Mouse (Mus musculus) left cerebral cortex, postnatal 10 days (tissue): ENCODE results near the gene Dio1. TPM values are rescaled to one million over a fixed set of nuclear protein-coding genes. Genes with fewer than 3 reads are reported as not detected.

ENCODE experiments used
- DNase-seq, 2 experiments: peaks; one replicate each; pipeline ENCODE4 v3.0.0; 2021 to 2022; ENCODE audit warnings: low spot score in 2 of 2, mixed read lengths in 1 of 2; ENCODE audit errors: extremely low spot score in 1 of 2
- intact Hi-C: fragments of 180-260 bp; cut with DNase I; formaldehyde crosslinking; loops from one replicate; pipeline ENCODE4 v1.15.1; 2025
- total RNA-seq, 2 experiments: library from RNA; stranded (reverse); gene quantifications; 2 replicates each; pipeline ENCODE4 v1.2.3; 2021

Gene Dio1
- total RNA-seq, 2 experiments from 2014 or later = not detected

DNA sequence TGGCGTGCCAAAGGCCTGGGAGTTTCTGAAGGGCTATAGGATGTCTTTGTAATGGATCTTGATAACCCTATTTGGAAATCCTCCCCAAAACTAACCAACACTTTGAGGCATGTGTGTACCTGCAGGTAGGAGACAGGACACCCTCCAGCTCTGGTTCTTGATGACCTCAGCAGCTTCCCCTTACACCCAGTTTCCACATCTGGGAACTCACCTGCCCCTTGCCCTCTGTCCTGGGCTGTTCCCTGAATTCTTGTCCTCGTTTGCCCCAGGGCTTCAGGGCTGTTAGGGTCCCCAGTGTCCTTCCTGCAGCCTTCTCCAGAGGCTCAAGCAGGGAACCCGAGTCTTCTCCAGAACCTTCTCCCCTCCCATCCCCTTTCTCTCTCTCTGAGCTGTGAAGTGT, 3.4 kb downstream of the Dio1 start:
- intact Hi-C loops = no loop called here
- no peak for DNase-seq

- intact Hi-C loops = no loop called here
- DNase-seq = no peak
Measured at GRCm38 (mm10) chr4:107302832-107303231, 4.1 kb downstream of the Dio1 start.

- no peak for DNase-seq
- intact Hi-C loops = no loop called here
Measured at GRCm38 (mm10) chr4:107302221-107302620, 4.7 kb downstream of the Dio1 start.

DNA sequence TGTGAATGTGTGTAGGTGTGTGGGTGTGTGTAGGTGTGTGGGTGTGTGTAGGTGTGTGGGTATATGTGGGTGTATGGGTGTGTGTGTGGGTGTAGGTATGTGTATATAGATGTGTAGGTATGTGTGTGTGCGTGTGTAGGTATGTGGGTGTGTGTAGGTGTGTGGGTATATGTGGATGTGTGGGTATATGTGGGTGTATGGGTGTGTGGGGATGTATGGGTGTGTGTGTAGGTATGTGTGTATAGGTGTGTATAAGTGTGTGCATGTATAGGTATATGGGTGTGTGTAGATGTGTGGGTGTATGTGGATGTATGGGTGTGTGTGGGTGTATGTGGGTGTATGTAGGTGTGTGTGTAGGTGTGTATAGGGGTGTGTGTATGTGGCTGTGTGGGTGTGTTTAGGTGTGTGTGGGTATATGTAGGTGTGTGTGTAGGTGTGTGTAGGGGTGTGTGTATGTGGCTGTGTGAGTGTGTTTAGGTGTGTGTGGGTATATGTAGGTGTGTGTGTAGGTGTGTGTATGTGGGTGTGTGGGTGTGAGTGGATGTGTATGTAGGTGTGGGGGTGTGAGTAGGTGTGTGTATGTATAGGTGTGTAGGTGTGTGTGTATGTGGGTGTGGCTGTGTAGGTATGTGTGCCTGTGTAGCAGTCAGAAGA, 5.9 kb downstream of the Dio1 start:
- intact Hi-C loops = no loop called here
- DNase-seq = no peak

- DNase-seq = no peak
- intact Hi-C loops = no loop called here
Measured at GRCm38 (mm10) chr4:107300371-107300770, 6.6 kb downstream of the Dio1 start.

DNA sequence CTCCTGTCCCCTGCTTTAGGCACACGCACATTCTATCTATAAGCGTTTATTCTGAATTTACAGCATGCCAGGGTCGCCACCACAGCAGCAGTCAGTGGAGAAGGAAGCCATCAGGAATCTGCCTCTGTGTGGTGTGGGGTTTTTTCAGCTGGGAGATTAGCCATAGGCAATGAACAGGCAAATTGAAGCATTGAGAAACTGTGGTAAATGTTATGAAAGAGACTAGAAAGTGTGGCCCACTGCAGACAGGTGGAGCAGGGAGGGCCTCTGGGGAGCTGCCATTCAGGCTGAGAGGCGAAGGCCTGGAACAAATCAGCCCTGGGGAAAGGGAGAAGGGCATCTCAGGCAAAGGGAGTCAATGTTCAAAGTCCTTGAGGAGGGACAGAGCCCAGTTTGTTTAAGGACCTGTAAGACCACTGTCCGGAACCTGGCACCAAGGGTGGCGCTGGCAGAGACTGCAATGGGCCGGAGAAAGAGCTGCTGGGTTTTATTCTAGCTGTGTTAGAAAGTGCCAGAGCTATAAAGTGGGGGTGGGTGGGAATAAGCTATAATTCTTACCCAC, 7.1 kb downstream of the Dio1 start:
- intact Hi-C loops = no loop called here
- no peak for DNase-seq

- DNase-seq = no peak
- intact Hi-C loops = no loop called here
Measured at GRCm38 (mm10) chr4:107298071-107298606, 8.8 kb downstream of the Dio1 start.

- no peak for DNase-seq
- intact Hi-C loops = no loop called here
Measured at GRCm38 (mm10) chr4:107292273-107292662, 14.7 kb downstream of the Dio1 start.

DNA sequence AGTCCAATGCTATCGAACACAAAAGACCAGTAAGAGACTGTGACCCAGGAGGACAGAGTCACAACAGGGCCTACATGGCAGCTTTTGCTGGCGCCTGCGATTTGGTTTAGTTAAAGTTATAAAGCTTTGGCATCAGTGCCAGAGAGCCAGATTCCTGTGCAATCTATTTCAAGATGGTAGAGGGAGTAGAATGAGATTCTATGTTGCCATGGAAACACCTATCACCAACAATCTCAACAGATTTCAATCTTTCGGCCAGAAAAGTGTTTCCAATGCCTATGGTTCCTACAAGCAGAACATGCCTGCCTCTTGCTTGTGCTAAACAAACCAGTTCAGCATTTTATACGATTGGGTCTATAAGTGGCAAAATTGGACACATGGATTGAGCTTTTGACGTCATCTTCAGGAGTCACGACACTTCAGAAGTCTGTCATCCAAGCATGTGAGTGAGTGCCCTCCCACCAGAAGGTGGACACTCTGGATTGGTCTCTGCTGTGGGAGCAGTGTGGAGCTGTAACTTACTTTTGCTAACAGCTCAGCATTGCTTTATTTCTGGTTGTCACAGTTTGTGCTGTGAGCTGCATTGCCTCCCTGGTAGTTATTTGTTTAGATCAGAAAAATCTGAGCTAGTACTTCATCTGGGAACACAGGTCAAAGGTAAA, 15.2 kb downstream of the Dio1 start:
- DNase-seq = peak in 1 of 2 experiments; percentile 17

GRCm38 (mm10) chr4:107287517-107287916, 19.5 kb downstream of the Dio1 start:
- intact Hi-C loops = no loop called here

More for the DNA sequence above, 15.2 kb downstream of the Dio1 start:
- intact Hi-C loops = no loop called here

DNA sequence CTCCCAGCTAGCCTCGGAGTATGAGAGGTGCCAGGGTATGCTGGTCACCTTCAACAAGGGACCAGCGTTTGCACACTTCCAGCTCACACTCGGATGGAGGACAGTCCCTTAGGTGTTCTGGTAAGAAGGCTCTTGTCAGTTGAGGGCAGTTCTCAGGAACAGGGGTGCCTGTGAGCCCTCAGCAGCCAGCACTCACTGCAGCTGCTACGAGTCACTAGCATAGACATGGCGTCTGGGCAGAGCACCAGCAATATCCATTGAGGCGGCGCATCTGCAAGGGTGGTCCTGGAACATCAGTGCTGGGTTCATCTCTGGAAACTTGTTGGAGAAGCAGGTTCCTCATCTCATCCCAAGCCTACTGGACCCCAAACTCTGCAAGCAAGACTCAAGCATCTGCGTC, 20.6 kb downstream of the Dio1 start:
- no peak for DNase-seq
- intact Hi-C loops = no loop called here

More at GRCm38 (mm10) chr4:107287517-107287916, 19.5 kb downstream of the Dio1 start:
- no peak for DNase-seq

DNA sequence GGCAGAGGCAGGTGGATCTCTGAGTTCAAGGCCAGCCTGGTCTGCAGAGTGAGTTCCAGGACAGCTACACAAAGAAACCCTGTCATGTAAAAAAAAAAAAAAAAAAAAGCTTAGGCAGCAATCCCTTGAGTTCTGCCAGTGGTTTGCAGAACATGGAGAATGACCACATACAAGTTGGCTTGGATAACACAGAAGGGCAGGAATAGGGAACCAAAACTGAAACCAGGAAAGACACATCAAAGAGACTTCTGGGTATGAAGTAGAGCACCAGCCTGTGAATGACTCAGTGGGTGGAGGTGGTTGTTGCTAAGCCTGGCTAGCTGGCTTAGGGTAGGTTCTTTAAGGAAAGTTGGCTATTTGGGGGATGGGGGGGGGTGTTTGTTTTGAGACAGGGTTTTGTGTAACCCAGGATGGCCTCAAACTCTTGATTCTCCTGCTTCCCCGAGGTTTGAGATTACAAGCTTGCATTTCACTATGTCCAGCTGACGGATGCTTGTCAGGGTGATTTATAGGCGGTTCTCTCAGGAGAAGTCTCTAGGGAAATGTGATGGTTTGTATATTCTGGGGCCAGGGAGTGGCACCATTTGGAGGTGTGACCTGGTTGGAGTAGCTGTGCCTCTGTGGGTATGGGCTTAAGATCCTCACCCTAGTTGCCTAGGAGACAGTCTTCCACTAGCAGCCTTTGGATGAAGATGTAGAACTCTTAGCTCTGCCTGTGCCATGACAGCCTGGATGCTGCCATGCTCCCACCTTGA, 21.3 kb downstream of the Dio1 start:
- no peak for DNase-seq
- intact Hi-C loops = no loop called here

- intact Hi-C loops = no loop called here
Measured at GRCm38 (mm10) chr4:107280843-107281475, 26.0 kb downstream of the Dio1 start.

DNA sequence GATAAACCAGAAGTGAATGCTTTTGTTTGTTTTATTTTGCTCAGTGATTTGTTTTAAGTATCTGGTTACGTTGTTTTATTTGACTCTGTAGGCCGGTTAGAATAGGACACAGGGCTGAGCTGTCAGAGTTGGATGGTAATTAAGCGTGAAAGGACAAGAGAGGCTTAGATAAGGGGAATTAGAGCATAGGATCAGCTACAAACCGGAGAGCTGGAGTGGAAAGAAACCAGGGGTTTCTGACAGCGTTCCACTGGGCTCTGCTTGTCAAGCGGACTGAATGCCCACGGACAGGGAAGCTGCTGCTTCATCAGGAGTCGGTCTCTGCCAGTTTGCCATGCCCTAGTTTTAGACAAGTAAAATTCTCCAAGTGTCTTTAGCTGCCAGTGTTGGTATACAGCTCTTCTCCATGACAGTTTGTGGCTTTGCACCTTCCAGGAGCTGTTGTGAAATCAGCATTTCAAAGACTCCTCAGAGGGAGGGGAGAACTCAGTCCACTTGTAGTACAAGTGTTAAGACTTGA, 28.7 kb downstream of the Dio1 start:
- no peak for DNase-seq
- intact Hi-C loops = no loop called here

More at GRCm38 (mm10) chr4:107280843-107281475, 26.0 kb downstream of the Dio1 start:
- DNase-seq = no peak

DNA sequence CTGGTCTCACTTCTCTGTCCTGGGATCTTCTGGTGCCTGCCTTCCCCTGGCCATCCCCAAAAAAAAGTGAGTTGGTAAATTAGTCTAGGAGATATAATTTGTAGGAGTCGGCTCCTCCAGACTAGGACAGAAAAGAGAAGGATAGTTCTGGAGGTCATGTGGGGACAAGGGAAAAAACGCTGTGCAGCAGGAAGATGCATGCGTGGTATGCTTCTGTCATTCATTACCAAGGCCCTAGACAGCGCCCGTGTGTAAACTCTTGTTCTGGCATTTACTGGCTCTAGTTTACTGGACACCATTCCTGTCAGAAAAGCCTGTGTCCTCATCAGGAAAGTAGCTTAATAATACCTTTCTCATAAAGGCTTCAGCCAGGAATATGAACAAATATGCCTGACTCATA, 32.5 kb downstream of the Dio1 start:
- intact Hi-C loops = no loop called here
- DNase-seq = no peak

DNA sequence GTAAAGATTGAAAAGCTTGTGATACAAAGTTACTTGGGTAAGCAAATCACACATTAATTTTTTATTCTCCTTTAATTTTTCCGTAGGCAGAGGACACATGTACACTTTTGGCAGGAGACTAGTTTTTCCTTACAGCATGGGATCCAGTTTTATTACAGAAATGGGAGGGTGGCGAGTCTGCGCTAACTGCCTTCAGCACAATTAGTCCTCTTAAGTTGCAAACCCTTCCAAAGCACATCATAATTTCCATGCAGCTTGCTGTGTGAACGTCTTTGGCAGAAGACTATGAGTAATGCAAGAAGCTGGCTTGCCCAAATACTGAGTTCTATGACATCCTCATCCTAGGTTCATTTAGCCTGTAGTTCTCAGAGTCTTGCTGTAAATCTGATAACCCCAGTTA, 33.3 kb downstream of the Dio1 start:
- no peak for DNase-seq
- intact Hi-C loops = no loop called here

DNA sequence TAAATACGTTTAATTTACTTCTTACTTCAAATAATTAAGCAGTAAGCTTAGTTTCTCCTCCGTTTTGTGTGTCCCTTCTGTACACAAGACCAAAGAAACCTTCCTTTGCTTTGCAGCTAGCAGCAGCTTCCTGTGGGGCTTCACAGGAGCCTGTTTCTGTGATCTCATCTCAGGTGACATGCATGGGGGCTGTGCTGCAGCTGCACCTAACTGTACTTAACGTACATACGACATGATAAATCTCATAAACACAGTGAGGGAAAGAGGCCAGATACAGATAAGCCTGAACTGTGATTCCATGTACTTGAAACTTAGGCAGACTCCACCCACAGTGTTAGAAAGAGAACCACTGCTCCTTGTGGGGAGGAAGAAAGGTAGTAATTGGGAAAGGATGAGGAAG, 47.0 kb downstream of the Dio1 start:
- DNase-seq = no peak
- intact Hi-C loops = no loop called here

GRCm38 (mm10) chr4:107254414-107254813, 52.6 kb downstream of the Dio1 start:
- DNase-seq = no peak
- intact Hi-C loops = no loop called here
